Mouse (Mus musculus) kidney, postnatal 10 days (tissue): ENCODE data around the gene Adipoq.

Experiments
- DNase-seq: peaks from one replicate; pipeline ENCODE4 v3.0.0; 2021; ENCODE audit warnings: mixed read lengths

Adipoq gene

GRCm38 (mm10) chr16:23115486-23115885 lies 30.9 kb upstream of the Adipoq start:
- no peak for DNase-seq

- no peak for DNase-seq
Observed at GRCm38 (mm10) chr16:23117173-23117572, 29.2 kb upstream of the Adipoq start.

GRCm38 (mm10) chr16:23122446-23122845 lies 23.9 kb upstream of the Adipoq start:
- DNase-seq: no peak

GRCm38 (mm10) chr16:23123104-23123503 lies 23.2 kb upstream of the Adipoq start:
- DNase-seq: no peak

- no peak for DNase-seq
Observed at GRCm38 (mm10) chr16:23124398-23124797, 21.9 kb upstream of the Adipoq start.

- DNase-seq: no peak
Observed at GRCm38 (mm10) chr16:23127311-23127672, 19.0 kb upstream of the Adipoq start.

GRCm38 (mm10) chr16:23127673-23128375 lies 18.5 kb upstream of the Adipoq start, which contains the start of gene Rfc4:
TSS of gene Rfc4 (minus strand) at chr16:23127737.
- peak; percentile 95 for DNase-seq

GRCm38 (mm10) chr16:23130303-23130702 lies 16.0 kb upstream of the Adipoq start:
- no peak for DNase-seq

- no peak for DNase-seq
Observed at GRCm38 (mm10) chr16:23132336-23132735, 14.0 kb upstream of the Adipoq start.

- DNase-seq: no peak
Observed at GRCm38 (mm10) chr16:23135421-23136149, 10.8 kb upstream of the Adipoq start.

GRCm38 (mm10) chr16:23136406-23136970 lies 9.8 kb upstream of the Adipoq start:
- no peak for DNase-seq

- DNase-seq: no peak
Observed at GRCm38 (mm10) chr16:23140911-23141310, 5.4 kb upstream of the Adipoq start.

GRCm38 (mm10) chr16:23144326-23144725 lies 2.0 kb upstream of the Adipoq start:
- no peak for DNase-seq

GRCm38 (mm10) chr16:23145211-23145610 lies 1.1 kb upstream of the Adipoq start:
- no peak for DNase-seq

- no peak for DNase-seq
Observed at GRCm38 (mm10) chr16:23148936-23149335, 2.6 kb downstream of the Adipoq start.

- no peak for DNase-seq
Observed at GRCm38 (mm10) chr16:23149396-23149795, 3.1 kb downstream of the Adipoq start.

GRCm38 (mm10) chr16:23151423-23151822 lies 5.1 kb downstream of the Adipoq start:
- DNase-seq: peak; percentile 62

- no peak for DNase-seq
Observed at GRCm38 (mm10) chr16:23154261-23154660, 7.9 kb downstream of the Adipoq start.

GRCm38 (mm10) chr16:23157013-23157412 lies 10.7 kb downstream of the Adipoq start:
- no peak for DNase-seq

GRCm38 (mm10) chr16:23158292-23158691 lies 12.0 kb downstream of the Adipoq start:
- DNase-seq: no peak

GRCm38 (mm10) chr16:23158957-23159356 lies 12.6 kb downstream of the Adipoq start:
- no peak for DNase-seq

- DNase-seq: no peak
Observed at GRCm38 (mm10) chr16:23159749-23160148, 13.4 kb downstream of the Adipoq start.

GRCm38 (mm10) chr16:23162116-23162515 lies 15.8 kb downstream of the Adipoq start:
- no peak for DNase-seq

- DNase-seq: no peak
Observed at GRCm38 (mm10) chr16:23164443-23164842, 18.1 kb downstream of the Adipoq start.
